Mouse (Mus musculus) right cerebral cortex, postnatal 4 days (tissue): ENCODE results near the gene Atp8a1.

Experiments used
- DNase-seq: peaks from one replicate; pipeline ENCODE4 v3.0.0-alpha.2; 2022

Atp8a1 gene

DNA sequence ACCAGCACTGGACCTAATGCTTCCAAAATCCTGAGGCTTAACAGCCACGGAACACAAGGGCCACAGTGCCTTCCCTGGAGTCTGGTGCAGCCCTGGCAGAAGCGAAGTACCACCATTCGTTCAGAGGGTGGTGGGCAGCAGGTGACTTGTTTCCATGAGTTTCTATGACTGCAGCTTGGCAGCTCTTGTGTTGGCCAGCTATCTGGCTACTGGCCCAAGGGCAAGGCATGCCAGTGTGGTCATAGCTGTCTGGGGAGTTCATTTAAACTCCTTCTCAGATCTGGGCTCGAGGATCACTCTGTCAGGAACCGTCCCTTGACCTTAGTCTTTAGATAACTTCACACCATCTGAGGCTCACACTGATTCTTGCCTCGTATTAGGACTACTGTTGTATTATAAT lies 89.1 kb downstream of the Atp8a1 start:
- peak; percentile 12 for DNase-seq

GRCm38 (mm10) chr5:67756138-67756537 lies 91.1 kb downstream of the Atp8a1 start:
- peak; percentile 48 for DNase-seq

- DNase-seq: no peak
Observed at GRCm38 (mm10) chr5:67753057-67753456, 94.2 kb downstream of the Atp8a1 start.

DNA sequence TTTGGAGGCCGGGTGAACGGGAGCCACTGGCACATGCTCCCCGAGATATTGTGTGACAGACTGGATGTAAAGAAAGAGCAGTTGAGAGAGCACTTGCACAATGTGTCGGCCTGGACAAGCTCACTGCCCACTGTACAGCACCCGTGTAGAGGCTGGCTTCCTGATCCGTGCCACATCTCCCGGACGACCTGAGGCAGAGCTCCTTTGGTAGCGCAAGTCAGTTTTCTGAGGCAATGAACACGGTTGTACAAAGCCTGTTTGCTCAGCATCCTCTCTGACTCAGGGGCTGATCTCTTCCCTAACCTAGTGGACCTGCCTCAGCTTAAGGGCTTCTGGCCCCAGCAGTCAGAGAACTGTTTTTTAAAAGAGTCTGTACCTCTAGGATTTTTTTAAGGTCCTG lies 94.6 kb downstream of the Atp8a1 start:
- no peak for DNase-seq

- peak; percentile 47 for DNase-seq
Observed at GRCm38 (mm10) chr5:67752007-67752406, 95.2 kb downstream of the Atp8a1 start.

DNA sequence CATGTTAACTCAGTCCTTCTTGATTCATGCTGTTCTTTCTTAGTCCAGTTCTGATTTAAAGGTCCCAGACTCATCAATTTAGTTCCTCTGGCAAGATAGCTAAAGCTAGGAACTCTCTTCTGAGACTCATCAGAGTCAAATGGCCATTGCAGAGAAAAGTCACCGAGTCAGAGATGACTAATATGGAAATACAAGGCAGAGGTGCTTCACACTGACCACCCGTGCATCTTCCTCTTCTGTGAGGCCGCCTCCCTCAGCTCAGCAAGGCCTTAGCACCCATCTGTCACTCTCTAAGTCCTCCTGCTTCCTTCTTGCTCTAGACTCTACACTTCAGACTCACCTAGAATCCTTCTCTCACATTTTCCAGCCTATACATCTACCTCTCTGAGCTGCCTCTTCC lies 108.0 kb downstream of the Atp8a1 start:
- no peak for DNase-seq

- no peak for DNase-seq
Observed at GRCm38 (mm10) chr5:67738133-67738532, 109.1 kb downstream of the Atp8a1 start.

GRCm38 (mm10) chr5:67735771-67736170 lies 111.5 kb downstream of the Atp8a1 start:
- no peak for DNase-seq

- no peak for DNase-seq
Observed at GRCm38 (mm10) chr5:67733551-67734258, 113.5 kb downstream of the Atp8a1 start.

DNA sequence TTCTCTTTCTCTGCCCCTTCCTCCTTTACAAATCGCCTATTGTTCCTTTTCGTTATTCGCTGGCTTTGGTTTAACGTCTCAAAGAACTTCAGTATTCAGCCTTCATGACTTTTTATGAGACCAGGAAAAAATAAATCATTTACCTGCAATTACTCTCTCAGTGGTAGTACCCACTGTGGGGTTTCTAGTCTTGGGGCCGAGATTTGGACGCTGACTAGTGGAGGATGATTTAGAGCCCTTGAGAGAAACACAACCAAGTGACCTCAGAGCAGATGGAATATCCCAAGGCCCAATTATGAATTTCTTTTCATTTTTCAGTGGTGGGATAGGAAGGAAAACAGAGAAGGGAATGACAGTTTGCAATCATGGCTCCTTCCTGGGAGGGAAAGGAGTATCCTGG lies 114.1 kb downstream of the Atp8a1 start:
- no peak for DNase-seq

- DNase-seq: no peak
Observed at GRCm38 (mm10) chr5:67727755-67728154, 119.5 kb downstream of the Atp8a1 start.

DNA sequence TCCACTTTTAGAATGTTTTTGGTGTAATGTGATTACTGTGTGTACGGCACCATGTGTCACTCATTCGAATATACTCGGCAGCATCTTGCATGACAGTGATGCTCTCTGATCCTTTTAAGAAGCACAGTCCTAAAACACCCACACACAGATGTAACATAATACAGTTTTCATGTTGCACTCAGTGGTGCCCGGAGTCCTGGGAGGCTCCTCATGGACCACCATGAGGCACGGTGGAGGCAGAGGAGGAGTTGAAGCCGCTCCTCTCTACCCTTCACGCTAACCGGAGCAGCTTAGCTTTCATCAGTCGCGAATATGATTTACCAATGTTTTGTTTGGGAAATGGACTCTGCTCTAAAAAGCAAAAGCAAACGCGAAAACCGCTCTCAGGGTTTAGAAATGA lies 120.4 kb downstream of the Atp8a1 start:
- DNase-seq: no peak

GRCm38 (mm10) chr5:67701641-67702040 lies 145.6 kb downstream of the Atp8a1 start:
- DNase-seq: no peak

DNA sequence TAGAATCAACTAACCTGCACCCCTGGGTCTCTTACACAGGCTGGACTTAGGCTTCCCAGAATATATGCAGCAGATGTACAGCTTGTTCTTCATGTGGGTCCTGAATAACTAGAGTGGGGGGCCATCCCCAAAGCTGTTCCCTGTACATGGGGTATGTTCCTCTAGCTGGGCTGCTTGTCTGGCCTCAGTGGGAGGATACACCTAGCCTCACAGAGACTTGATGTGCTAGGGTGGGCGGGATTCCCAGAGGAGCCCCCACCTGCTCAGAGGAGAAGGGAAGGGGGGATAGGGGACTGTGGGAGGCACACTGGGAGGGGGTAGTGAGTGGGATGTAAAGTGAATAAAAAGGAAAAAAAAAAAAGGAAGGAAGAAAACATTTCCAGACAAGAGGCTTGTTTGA lies 147.8 kb downstream of the Atp8a1 start:
- no peak for DNase-seq

DNA sequence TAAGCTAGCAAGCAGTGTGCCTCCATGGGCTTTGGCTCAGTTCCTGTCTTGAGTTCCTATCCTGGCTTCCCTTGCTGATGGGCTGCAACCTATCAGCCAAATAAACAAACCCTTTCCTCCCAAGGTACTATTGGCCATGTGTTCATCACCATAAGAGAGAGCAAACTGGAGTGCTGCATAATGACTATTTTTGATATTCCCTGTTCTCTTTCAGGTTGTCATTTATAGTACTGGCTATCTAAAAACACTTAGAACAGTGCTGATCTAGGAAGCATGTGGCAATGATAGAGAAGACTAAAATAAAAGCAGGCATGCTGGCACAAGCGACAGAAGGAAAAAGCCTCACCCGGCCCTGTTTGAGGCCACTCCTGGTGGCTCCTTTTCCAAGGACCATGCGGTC lies 149.1 kb downstream of the Atp8a1 start:
- no peak for DNase-seq

DNA sequence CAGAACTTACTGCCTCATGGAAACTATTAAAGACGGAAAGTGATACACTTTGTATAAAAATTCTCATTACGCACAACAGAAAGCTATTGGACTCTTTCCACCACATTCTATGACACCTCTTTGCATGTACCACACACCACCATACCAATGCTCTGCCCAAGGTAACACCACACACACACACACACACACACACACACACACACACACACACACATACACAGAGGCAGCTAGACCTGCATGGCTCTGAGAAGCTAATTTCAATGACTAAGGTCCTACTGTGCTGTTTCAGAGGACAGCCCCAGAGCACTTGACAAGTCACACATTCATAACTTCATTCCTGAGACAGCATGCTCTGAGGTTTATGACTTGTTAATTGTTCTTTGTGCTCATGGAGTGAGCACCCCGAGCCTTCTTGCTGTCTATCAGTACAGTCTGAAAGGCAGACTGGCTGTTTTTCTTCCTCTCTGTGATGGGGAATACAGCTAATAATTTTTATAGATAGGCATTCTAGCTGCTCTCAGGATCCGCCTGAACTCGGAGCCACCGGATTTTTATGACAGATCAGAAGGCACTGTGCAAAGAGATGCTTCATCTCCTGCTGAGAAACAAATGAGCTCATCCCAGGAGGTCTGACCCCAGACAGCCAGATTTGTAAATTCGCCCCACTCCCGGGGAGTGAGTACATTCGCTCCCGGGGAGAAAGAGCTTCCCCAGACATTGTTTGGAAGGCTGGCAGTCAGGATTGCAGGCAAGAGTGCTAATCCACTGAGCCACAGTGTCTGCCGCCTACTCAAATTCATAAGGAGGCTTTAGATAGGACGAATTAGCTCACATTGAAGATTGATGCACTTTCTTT lies 150.3 kb downstream of the Atp8a1 start:
- DNase-seq: no peak

DNA sequence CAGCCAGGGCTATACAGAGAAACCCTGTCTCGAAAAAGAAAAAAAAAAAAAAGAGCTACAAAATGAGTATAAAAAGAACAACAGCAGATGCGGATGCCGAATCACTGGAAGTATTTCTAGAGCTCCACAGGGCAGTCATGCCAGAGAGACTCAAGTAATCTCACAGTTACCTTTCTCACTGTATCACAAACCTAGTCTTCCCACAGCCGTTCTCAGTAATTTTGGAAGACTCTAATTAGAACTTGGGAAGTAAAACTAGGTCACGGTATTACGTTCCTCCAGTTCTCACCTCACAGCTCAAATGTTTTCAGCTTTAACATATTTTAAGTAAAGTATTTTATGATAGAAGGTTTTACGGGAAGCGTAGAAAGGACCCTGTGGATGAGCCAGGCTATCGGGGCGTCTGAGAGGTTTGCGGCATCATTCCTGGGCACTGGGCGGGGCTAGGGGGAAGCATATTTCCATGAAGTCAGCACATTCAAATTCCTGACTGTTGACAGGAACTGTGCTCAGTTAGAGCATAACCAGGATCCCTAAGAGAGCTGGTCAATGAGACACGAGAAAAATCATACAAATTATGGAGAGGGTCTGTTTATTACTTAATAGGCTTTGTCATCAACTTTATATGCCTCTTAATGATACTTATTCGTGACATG lies 152.1 kb downstream of the Atp8a1 start:
- no peak for DNase-seq

DNA sequence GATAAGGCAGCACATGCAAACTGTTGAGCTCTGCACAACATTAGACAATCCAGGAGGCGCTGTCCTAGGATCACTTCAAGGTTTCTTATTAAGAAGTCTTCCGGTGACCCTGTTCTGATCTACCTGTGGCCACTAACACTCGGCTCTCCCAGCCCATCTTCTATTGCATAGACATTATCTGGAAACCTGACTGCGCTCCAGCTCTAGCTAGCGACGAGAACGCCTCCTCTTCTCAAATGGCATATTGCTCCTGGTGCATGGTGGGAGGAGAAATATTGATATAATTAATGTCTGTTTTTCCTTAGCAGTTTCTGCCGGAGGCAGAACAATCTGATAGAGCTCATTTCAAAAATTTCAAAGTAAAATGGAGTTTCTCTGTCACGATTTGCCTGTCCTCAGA lies 156.9 kb downstream of the Atp8a1 start:
- no peak for DNase-seq

DNA sequence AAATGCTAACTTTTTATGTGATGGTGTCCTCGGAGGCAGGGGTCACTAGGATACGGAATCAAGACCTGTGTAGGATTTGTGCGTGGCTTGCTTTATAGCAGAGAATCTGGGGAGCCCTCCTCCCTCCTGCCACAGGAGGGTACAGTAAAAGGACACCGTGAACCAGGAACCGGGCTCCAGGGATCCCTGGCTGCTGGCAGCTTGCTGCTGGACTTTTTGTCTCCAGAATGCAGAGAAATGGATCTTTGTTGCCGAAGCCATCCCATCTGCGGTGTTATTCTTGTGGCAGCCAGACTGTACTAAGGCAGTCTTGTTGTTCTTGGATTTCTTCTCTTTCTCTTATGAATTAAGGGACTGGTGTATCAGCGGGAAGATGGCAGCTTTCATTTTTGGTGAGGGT lies 159.2 kb downstream of the Atp8a1 start:
- DNase-seq: no peak

DNA sequence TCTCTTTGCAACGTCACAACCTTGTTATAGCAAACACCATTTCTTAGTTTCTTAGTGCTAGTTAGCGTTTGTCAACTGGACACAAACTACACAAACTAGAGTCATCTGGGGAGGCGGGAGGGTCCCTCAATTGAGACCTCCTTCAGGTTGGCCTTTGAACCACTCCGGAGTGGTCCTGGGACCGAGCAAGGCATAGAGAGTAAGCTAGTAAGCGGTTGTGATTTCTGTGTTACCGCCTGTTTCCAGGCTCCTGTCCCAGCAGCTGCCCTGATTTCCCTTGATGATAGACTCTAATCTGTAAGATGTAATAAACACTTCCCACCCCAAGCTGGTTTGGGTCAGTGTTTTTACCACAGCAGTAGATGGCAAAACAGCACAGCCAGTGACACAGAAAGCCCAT lies 161.3 kb downstream of the Atp8a1 start:
- no peak for DNase-seq

- no peak for DNase-seq
Observed at GRCm38 (mm10) chr5:67685461-67685860, 161.8 kb downstream of the Atp8a1 start.

- DNase-seq: no peak
Observed at GRCm38 (mm10) chr5:67678819-67679218, 168.4 kb downstream of the Atp8a1 start.

GRCm38 (mm10) chr5:67673008-67673407 lies 174.2 kb downstream of the Atp8a1 start:
- no peak for DNase-seq

DNA sequence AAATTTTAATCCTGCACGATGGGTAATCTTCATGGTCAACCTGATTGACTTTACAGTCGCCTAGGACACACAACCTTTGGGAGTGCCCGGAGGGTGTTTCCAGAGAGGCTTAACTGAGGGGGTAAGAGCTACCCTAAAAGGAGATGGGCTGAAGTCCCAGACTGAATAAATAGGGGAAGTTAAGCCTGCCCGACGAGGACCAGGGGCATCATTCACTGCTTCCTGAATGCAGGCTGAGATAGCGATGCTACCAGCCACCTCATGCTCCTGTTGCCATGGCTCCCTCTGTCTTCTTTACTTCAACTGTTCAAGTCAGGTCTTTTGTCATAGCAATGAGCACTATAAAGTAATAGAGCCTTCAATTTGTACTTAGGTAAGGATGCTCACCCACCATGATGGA lies 177.1 kb downstream of the Atp8a1 start:
- no peak for DNase-seq
